Mouse (Mus musculus): ENCODE measurements around the gene Lasp1.

DNA sequence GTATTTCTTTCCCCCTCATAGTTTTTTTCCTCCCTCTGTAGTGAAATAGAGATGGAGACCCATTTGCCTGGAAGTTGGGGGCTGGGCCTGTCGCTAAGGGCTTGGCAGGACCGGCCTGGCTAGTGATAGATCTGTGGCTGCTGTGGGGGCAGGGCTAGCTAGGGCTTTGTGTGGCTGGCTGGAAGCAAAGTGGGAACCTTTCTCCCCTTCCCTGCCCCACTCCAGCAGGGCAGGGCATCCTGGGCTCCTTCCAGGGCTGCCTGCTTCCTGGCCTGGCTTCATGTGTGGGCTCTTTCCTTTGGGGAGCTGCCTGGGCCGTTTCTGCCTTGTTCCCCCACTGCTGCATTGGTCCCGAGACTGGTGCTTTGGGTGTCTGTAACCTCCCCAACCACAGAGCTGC lies 19.8 kb downstream of the Lasp1 start:
- no peak for TF ChIP-seq POLR2A (IDR thresholded peaks at IDR 0.05; ENCODE audit: low read depth, low read length)
- no peak for TF ChIP-seq CTCF (conservative IDR thresholded peaks at IDR 0.05 in 1 of 2, IDR thresholded peaks at IDR 0.05 in 1 of 2; ENCODE audit: low read depth in 2 of 2, low read length in 2 of 2)
- TF ChIP-seq RCOR1 (conservative IDR thresholded peaks at IDR 0.05; ENCODE audit: low read depth, low read length) = no peak

Data from CH12.LX (cell line).